44 mouse cellular contexts compared by ENCODE assay signal in genomic region chrX:64181246-64181645, GRCm38 (mm10). TPM values are rescaled to one million over a fixed set of nuclear protein-coding genes. Genes with fewer than 3 reads are reported as not detected.
A peak's percentile ranks its signal among the peaks of the same experiment; 100 is the strongest.
DNase-seq lines count a peak whose midpoint lies in the region; ATAC-seq and TF ChIP-seq lines count a peak whose summit lies in the region.
"Had no signal": no experiment of that assay in that cellular context is flagged by ENCODE, and none has a peak within 500 bp of the region (broad histone marks: within the 10 kb centered on the region; RNA-seq: fewer than 3 reads in every experiment).

No protein-coding gene starts in this region.

- DNase-seq in embryo, embryonic 10.5 days (ENCODE audit: low spot score): peak; percentile 0
- no peak for DNase-seq in embryo, embryonic 11 days
- no peak for DNase-seq in heart, adult 2 months
- peak; percentile 23 for DNase-seq in ZHBTc4 (ENCODE audit: low read depth, low spot score)
- DNase-seq in gastrocnemius, postnatal 14 days: no peak
- no peak for DNase-seq in ovary, postnatal 36 days (ENCODE audit: low spot score)
- DNase-seq: adrenal gland, adult 2 months; adrenal gland, postnatal 36 days; cerebellum, adult 2 months; cerebellum, postnatal 14 days; gastrocnemius, postnatal 10 days; kidney, adult 2 months; kidney, postnatal 4 days; lung, adult 2 months; lung, postnatal 10 days; midbrain, embryonic 14.5 days; retina, postnatal 1 day; right cerebral cortex, postnatal 14 days had no signal

- no peak for TF ChIP-seq CTCF in heart, adult 2 months (IDR thresholded peaks at IDR 0.05)

- no peaks in the 10 kb centered on the region for H3K79me2 ChIP-seq in heart, adult 2 months (replicated peaks; ENCODE audit: control insufficient read depth, insufficient read depth, low read length)

- no peak overlapping the region for H3K4me3 ChIP-seq in heart, embryonic 14.5 days (ENCODE audit: control insufficient read depth in 1 of 2, insufficient read depth in 1 of 2, low read depth in 1 of 2, low read length in 2 of 2)
- no peak overlapping the region for H3K4me3 ChIP-seq in heart, adult 2 months
- H3K4me3 ChIP-seq: forebrain, embryonic 13.5 days; hindbrain, embryonic 12.5 days; intestine, embryonic 15.5 days; limb, embryonic 10.5 days; limb, embryonic 15.5 days; stomach, embryonic 15.5 days had no signal

- intact Hi-C loops in heart, adult 2 months (cut with DNase I): no loop called here
- intact Hi-C loops in gastrocnemius, postnatal 14 days (cut with DNase I; ENCODE audit: low total_unique reads): no loop called here

- H3K9ac ChIP-seq in heart, embryonic 14.5 days (ENCODE audit: low read length): no peak overlapping the region
- H3K9ac ChIP-seq in heart, adult 2 months (ENCODE audit: low read depth, low read length): no peak overlapping the region
- H3K9ac ChIP-seq: forebrain, embryonic 13.5 days; hindbrain, embryonic 12.5 days; intestine, embryonic 15.5 days; limb, embryonic 15.5 days; liver, embryonic 14.5 days; stomach, embryonic 15.5 days had no signal

- H3K9me3 ChIP-seq in heart, embryonic 14.5 days (ENCODE audit: control insufficient read depth, low read length): no peaks in the 10 kb centered on the region
- H3K9me3 ChIP-seq: forebrain, embryonic 13.5 days; hindbrain, embryonic 12.5 days; intestine, embryonic 15.5 days; limb, embryonic 10.5 days; limb, embryonic 15.5 days; stomach, embryonic 15.5 days had no signal

- no peak overlapping the region for H3K4me2 ChIP-seq in heart, embryonic 14.5 days (ENCODE audit: low read length)
- H3K4me2 ChIP-seq: forebrain, embryonic 13.5 days; hindbrain, embryonic 12.5 days; intestine, embryonic 15.5 days; limb, embryonic 15.5 days; stomach, embryonic 15.5 days had no signal

- no peaks in the 10 kb centered on the region for H3K36me3 ChIP-seq in heart, embryonic 14.5 days (ENCODE audit: control insufficient read depth, insufficient read depth, low read length)
- H3K36me3 ChIP-seq in heart, adult 2 months (ENCODE audit: control insufficient read depth, insufficient read depth, low read length): no peaks in the 10 kb centered on the region
- H3K36me3 ChIP-seq: hindbrain, embryonic 12.5 days; intestine, embryonic 15.5 days; limb, embryonic 10.5 days; limb, embryonic 15.5 days; stomach, embryonic 15.5 days had no signal

- H3K27ac ChIP-seq in heart, embryonic 14.5 days (replicated peaks in 1 of 2; ENCODE audit: control insufficient read depth in 1 of 2, insufficient read depth in 1 of 2, low read depth in 2 of 2, low read length in 2 of 2): peak overlapping the region; percentile 81 to 84
- no peak overlapping the region for H3K27ac ChIP-seq in heart, adult 2 months
- H3K27ac ChIP-seq: forebrain, embryonic 13.5 days; hindbrain, embryonic 12.5 days; hindbrain, postnatal 0 days; intestine, embryonic 15.5 days; kidney, postnatal 0 days; limb, embryonic 10.5 days; limb, embryonic 15.5 days; liver, embryonic 14.5 days; macrophage; stomach, embryonic 15.5 days had no signal

- TF ChIP-seq EP300 in heart, adult 2 months (IDR thresholded peaks at IDR 0.05; ENCODE audit: insufficient read depth, low read depth, low read length): no peak

- TF ChIP-seq POLR2A in heart, adult 2 months (IDR thresholded peaks at IDR 0.05; ENCODE audit: insufficient read depth, low read depth, low read length): no peak

- ATAC-seq in heart, embryonic 14.5 days (ENCODE audit: insufficient number of reproducible peaks, insufficient read depth, low FRiP score, low read depth): peak; percentile 43; the same call in 1 of the 2 replicates
- ATAC-seq: activated CD4-positive, CD25-positive, alpha-beta regulatory T cell, adult 4 months; forebrain, embryonic 13.5 days; hindbrain, postnatal 0 days; intestine, embryonic 15.5 days had no signal

- no peaks in the 10 kb centered on the region for H3K27me3 ChIP-seq in heart, embryonic 14.5 days (ENCODE audit: control insufficient read depth, insufficient read depth, low read length)
- no peaks in the 10 kb centered on the region for H3K27me3 ChIP-seq in heart, adult 2 months (ENCODE audit: control insufficient read depth, insufficient read depth, low read length)
- H3K27me3 ChIP-seq: CH12.LX; forebrain, embryonic 13.5 days; hindbrain, embryonic 12.5 days; intestine, embryonic 15.5 days; limb, embryonic 15.5 days; stomach, embryonic 15.5 days had no signal

- no peaks in the 10 kb centered on the region; a peak in 1 of 4 replicates for H3K4me1 ChIP-seq in heart, embryonic 14.5 days (ENCODE audit: control insufficient read depth in 2 of 2, insufficient read depth in 2 of 2, low read length in 2 of 2)
- no peaks in the 10 kb centered on the region for H3K4me1 ChIP-seq in heart, adult 2 months (ENCODE audit: control insufficient read depth, insufficient read depth, low read length)
- H3K4me1 ChIP-seq: forebrain, embryonic 13.5 days; hindbrain, embryonic 12.5 days; intestine, embryonic 15.5 days; limb, embryonic 10.5 days; limb, embryonic 15.5 days; stomach, embryonic 15.5 days had no signal

RNA-seq across cellular contexts. Expression of gene 3830417A13Rik, which starts 7.9 kb away (rescaled TPM):
- polyA plus RNA-seq in heart, embryonic 14.5 days (2014; fragmentation: Nextera tagmentation; extraction: Ambion mirVana): 0.12 and 0.16 TPM in 2 replicates
- total RNA-seq in heart, adult 2 months (2021): not detected
- not detected in 2 replicates for polyA plus RNA-seq in heart, adult 2 months (2012; rRNA removed)
- not detected for total RNA-seq in gastrocnemius, postnatal 14 days (2021)
- total RNA-seq: adrenal gland, postnatal 36 days; CH12.LX; gastrocnemius, postnatal 10 days; granulocyte monocyte progenitor cell, adult 5-6 weeks; hindbrain, postnatal 0 days; layer of hippocampus, adult 8-10 months; layer of hippocampus, postnatal 25 days; left cerebral cortex, adult 8-10 months; megakaryocyte-erythroid progenitor cell, adult 5-6 weeks; monocyte, adult 5-6 weeks had no signal
- polyA plus RNA-seq: activated CD4-positive, CD25-positive, alpha-beta regulatory T cell, adult 4 months; adrenal gland, adult 2 months; cerebellum, adult 2 months; cortical plate, adult 2 months; forebrain, embryonic 13.5 days; hindbrain, postnatal 0 days; intestine, embryonic 15.5 days; kidney, adult 2 months; liver, embryonic 14.5 days; lung, adult 2 months; macrophage; midbrain, embryonic 14.5 days; neural tube, embryonic 14.5 days; small intestine, adult 2 months; stomach, embryonic 15.5 days had no signal

RNA-seq across cellular contexts. Expression of gene Gm6760, which starts 29.2 kb away (rescaled TPM):
- polyA plus RNA-seq in heart, embryonic 14.5 days (2014; fragmentation: Nextera tagmentation; extraction: Ambion mirVana): not detected in 2 replicates
- total RNA-seq in heart, adult 2 months (2021): not detected
- not detected in 2 replicates for polyA plus RNA-seq in heart, adult 2 months (2012; rRNA removed)
- not detected for total RNA-seq in gastrocnemius, postnatal 14 days (2021)
- total RNA-seq: adrenal gland, adult 2 months; adrenal gland, postnatal 36 days; CH12.LX; gastrocnemius, postnatal 10 days; granulocyte monocyte progenitor cell, adult 5-6 weeks; hindbrain, postnatal 0 days; layer of hippocampus, adult 8-10 months; layer of hippocampus, postnatal 25 days; left cerebral cortex, adult 8-10 months; megakaryocyte-erythroid progenitor cell, adult 5-6 weeks; MEL; monocyte, adult 5-6 weeks had no signal
- polyA plus RNA-seq: activated CD4-positive, CD25-positive, alpha-beta regulatory T cell, adult 4 months; adrenal gland, adult 2 months; C2C12; cerebellum, adult 2 months; cortical plate, adult 2 months; embryonic facial prominence, embryonic 11.5 days; forebrain, embryonic 13.5 days; hindbrain, embryonic 12.5 days; hindbrain, postnatal 0 days; intestine, embryonic 15.5 days; kidney, adult 2 months; kidney, postnatal 0 days; limb, embryonic 10.5 days; limb, embryonic 15.5 days; liver, embryonic 14.5 days; lung, adult 2 months; macrophage; midbrain, embryonic 14.5 days; neural tube, embryonic 14.5 days; small intestine, adult 2 months; stomach, embryonic 15.5 days; urinary bladder, adult 2 months had no signal

Comparison
In these comparisons a context has a peak if more than half of its experiments do, and no peak if none do; other contexts are left out.
1. DNase-seq: peak in embryo, embryonic 10.5 days (single experiment) and ZHBTc4 (single experiment); none in embryo, embryonic 11 days (single experiment), heart, adult 2 months (0 of 2), gastrocnemius, postnatal 14 days (single experiment) and ovary, postnatal 36 days (single experiment).